Mouse (Mus musculus): Measurements from ENCODE around the gene Sstr2. TPM values are rescaled to one million over a fixed set of nuclear protein-coding genes. Genes with fewer than 3 reads are reported as not detected.

Gene Sstr2
- total and polyA plus RNA-seq, 2 experiments from 2014 or later: not detected

DNA sequence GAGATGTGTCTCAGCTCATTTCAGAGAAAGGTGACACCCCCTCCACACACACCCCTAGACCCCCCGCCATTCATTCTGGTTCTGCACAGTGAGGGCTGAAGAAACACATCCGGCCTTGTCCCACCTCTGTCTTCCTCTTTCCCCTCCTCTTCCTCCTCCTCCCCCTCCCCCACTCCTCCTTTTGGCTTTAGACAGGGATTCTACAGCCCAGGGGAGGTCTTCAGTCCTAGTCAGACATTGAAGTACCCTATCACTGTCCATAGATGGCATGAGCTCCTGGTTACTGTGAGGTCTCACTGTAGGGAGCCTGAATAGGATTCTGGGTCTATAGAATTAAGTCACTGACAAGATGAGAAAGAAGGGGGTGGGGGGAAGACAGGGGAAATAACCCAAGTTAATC is 1.9 kb downstream of the Sstr2 start:
- Histone ChIP-seq H3K4me1 (ENCODE audit: control insufficient read depth, insufficient read depth) (no peaks in the 10 kb centered on the region; the same call in 1 of the 2 replicates), H3K27me3 (ENCODE audit: control insufficient read depth, insufficient read depth, low read length) (peaks cover 39% of the 10 kb centered on the region), H3K9ac (replicated peaks; ENCODE audit: low read depth, low read length) (no peak overlapping the region), H3K4me2 (ENCODE audit: low read depth, low read length) (no peak overlapping the region), H3K4me3 (ENCODE audit: low read depth, low read length) (no peak overlapping the region), H3K9me3 (replicated peaks; ENCODE audit: control insufficient read depth, low read length) (no peaks in the 10 kb centered on the region), H3K27ac (ENCODE audit: low read depth) (no peak overlapping the region), H3K36me3 (replicated peaks; ENCODE audit: control insufficient read depth, insufficient read depth, low read length) (no peaks in the 10 kb centered on the region)
- DNase-seq (ENCODE audit: low spot score) (no peak), ATAC-seq (ENCODE audit: insufficient read depth, low read depth) (no peak)
- TF ChIP-seq CTCF (IDR thresholded peaks at IDR 0.05; ENCODE audit: low read depth) (no peak), EP300 (IDR thresholded peaks at IDR 0.05; ENCODE audit: low read depth) (no peak)
- 68% methylated on average over 2 of the region's 2 CpGs for WGBS

DNA sequence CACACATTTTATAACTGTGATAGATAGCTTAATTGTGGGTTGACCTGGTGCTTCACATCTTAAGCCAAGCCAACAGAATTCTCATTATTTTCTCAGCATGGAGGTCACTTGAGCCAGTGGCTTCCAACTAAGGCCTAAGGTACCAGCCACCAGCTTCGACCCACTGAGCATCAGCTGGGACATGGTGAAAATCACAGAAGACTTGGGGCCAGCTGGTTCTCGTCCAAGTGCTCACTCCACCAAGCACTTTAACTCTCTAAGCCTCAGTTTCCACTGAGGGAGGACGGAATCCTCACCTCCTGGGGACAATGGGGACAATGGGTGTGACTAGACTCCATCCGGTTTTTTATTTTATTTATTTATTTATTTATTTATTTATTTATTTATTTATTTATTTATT is 2.9 kb downstream of the Sstr2 start:
- Histone ChIP-seq H3K4me3 (ENCODE audit: low read depth, low read length) (no peak overlapping the region), H3K4me2 (ENCODE audit: low read depth, low read length) (no peak overlapping the region), H3K9me3 (replicated peaks; ENCODE audit: control insufficient read depth, low read length) (no peaks in the 10 kb centered on the region), H3K36me3 (replicated peaks; ENCODE audit: control insufficient read depth, insufficient read depth, low read length) (no peaks in the 10 kb centered on the region), H3K27me3 (ENCODE audit: control insufficient read depth, insufficient read depth, low read length) (peaks cover 38% of the 10 kb centered on the region), H3K9ac (replicated peaks; ENCODE audit: low read depth, low read length) (no peak overlapping the region), H3K27ac (ENCODE audit: low read depth) (no peak overlapping the region), H3K4me1 (ENCODE audit: control insufficient read depth, insufficient read depth) (no peaks in the 10 kb centered on the region; the same call in 1 of the 2 replicates)
- no peak for DNase-seq (ENCODE audit: low spot score)
- no peak for ATAC-seq (ENCODE audit: insufficient read depth, low read depth)
- WGBS: 85% methylated on average over 4 of the region's 4 CpGs
- no peak for TF ChIP-seq EP300 (IDR thresholded peaks at IDR 0.05; ENCODE audit: low read depth)
- TF ChIP-seq CTCF (IDR thresholded peaks at IDR 0.05; ENCODE audit: low read depth): no peak

DNA sequence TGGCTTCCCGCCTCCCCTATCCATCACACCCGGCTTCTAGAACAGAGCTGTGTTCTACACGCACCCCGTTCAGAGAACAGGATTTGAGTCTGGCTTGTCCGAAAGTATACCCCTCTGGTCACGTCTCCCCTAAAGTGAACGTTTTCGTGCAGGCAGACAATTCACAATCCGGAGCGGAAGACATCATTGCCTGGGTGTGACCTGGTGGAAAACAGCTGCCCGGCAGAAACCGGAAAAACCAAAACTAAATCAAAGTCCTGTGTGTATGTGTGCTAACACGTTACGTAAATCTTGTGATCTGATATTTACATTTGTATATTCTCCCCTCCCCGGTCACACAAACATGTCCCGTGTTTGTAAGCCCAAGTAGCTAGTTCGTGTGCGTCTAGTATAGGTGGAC is 6.3 kb downstream of the Sstr2 start:
- no peak overlapping the region for H3K9ac ChIP-seq (replicated peaks; ENCODE audit: low read depth, low read length)
- H3K4me2 ChIP-seq (ENCODE audit: low read depth, low read length): no peak overlapping the region
- ATAC-seq (ENCODE audit: insufficient read depth, low read depth): no peak
- H3K4me1 ChIP-seq (ENCODE audit: control insufficient read depth, insufficient read depth): no peaks in the 10 kb centered on the region
- 91% methylated on average over 18 of the region's 18 CpGs for WGBS
- H3K36me3 ChIP-seq (replicated peaks; ENCODE audit: control insufficient read depth, insufficient read depth, low read length): no peaks in the 10 kb centered on the region
- H3K27me3 ChIP-seq (ENCODE audit: control insufficient read depth, insufficient read depth, low read length): peaks cover 15% of the 10 kb centered on the region
- no peak overlapping the region for H3K27ac ChIP-seq (ENCODE audit: low read depth)
- H3K4me3 ChIP-seq (ENCODE audit: low read depth, low read length): no peak overlapping the region
- H3K9me3 ChIP-seq (replicated peaks; ENCODE audit: control insufficient read depth, low read length): no peaks in the 10 kb centered on the region
- TF ChIP-seq CTCF (IDR thresholded peaks at IDR 0.05; ENCODE audit: low read depth) (no peak), EP300 (IDR thresholded peaks at IDR 0.05; ENCODE audit: low read depth) (no peak)
- no peak for DNase-seq (ENCODE audit: low spot score)

DNA sequence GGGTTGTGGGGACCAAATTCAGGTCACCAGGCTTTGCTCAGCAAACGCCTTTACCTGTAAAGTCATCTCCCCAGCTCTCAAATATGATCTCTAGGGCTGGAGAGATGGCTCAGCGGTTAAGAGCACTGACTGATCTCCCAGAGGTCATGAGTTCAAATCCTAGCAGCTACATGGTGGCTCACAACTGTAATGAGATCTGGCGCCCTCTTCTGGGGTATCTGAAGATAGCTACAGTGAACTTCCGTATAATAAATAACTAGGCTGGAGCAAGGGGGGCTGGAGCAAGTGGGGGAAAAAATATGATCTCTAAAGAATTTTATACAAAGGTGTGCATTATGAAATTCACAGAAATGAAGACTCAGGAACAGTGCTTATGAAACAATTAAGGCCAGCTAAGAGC is 8.6 kb downstream of the Sstr2 start:
- DNase-seq (ENCODE audit: low spot score): no peak

DNA sequence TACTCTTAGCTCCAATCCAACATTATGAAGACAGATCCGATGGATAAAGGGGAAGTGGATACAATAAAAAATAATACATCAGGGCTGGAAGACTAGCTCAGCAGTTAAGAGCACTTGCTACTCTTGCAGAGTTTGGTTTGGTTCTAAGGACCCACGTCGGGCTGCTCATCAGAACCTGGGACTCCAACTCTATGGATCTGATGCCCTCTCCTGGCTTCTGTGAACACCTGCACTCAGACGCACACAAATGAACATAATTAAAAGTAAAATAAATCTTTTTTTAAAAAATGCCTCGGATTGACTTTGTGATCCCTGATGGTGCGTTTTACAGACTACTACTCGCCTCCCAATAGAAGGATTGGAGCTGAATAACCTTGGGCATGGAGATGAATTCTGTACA is 11.5 kb downstream of the Sstr2 start:
- Histone ChIP-seq H3K4me1 (ENCODE audit: control insufficient read depth, insufficient read depth) (no peaks in the 10 kb centered on the region), H3K27ac (ENCODE audit: low read depth) (no peak overlapping the region), H3K4me2 (ENCODE audit: low read depth, low read length) (no peak overlapping the region), H3K36me3 (replicated peaks; ENCODE audit: control insufficient read depth, insufficient read depth, low read length) (no peaks in the 10 kb centered on the region), H3K9ac (replicated peaks; ENCODE audit: low read depth, low read length) (no peak overlapping the region), H3K27me3 (ENCODE audit: control insufficient read depth, insufficient read depth, low read length) (no peaks in the 10 kb centered on the region), H3K9me3 (replicated peaks; ENCODE audit: control insufficient read depth, low read length) (no peaks in the 10 kb centered on the region), H3K4me3 (ENCODE audit: low read depth, low read length) (no peak overlapping the region)
- DNase-seq (ENCODE audit: low spot score) (no peak), ATAC-seq (ENCODE audit: insufficient read depth, low read depth) (no peak)
- WGBS: 55% methylated on average over 7 of the region's 7 CpGs
- TF ChIP-seq CTCF (IDR thresholded peaks at IDR 0.05; ENCODE audit: low read depth): peak; percentile 39
- TF ChIP-seq EP300 (IDR thresholded peaks at IDR 0.05; ENCODE audit: low read depth): no peak

More for the DNA sequence above, 8.6 kb downstream of the Sstr2 start:
- no peaks in the 10 kb centered on the region for H3K27me3 ChIP-seq (ENCODE audit: control insufficient read depth, insufficient read depth, low read length)
- no peaks in the 10 kb centered on the region for H3K36me3 ChIP-seq (replicated peaks; ENCODE audit: control insufficient read depth, insufficient read depth, low read length)
- ATAC-seq (ENCODE audit: insufficient read depth, low read depth): no peak
- WGBS: 48% methylated on average over 4 of the region's 4 CpGs
- H3K4me2 ChIP-seq (ENCODE audit: low read depth, low read length): no peak overlapping the region
- no peaks in the 10 kb centered on the region for H3K4me1 ChIP-seq (ENCODE audit: control insufficient read depth, insufficient read depth)
- no peak overlapping the region for H3K9ac ChIP-seq (replicated peaks; ENCODE audit: low read depth, low read length)
- peak; percentile 41 for TF ChIP-seq CTCF (IDR thresholded peaks at IDR 0.05; ENCODE audit: low read depth)
- no peak for TF ChIP-seq EP300 (IDR thresholded peaks at IDR 0.05; ENCODE audit: low read depth)
- H3K4me3 ChIP-seq (ENCODE audit: low read depth, low read length): no peak overlapping the region
- no peaks in the 10 kb centered on the region for H3K9me3 ChIP-seq (replicated peaks; ENCODE audit: control insufficient read depth, low read length)
- H3K27ac ChIP-seq (ENCODE audit: low read depth): no peak overlapping the region

DNA sequence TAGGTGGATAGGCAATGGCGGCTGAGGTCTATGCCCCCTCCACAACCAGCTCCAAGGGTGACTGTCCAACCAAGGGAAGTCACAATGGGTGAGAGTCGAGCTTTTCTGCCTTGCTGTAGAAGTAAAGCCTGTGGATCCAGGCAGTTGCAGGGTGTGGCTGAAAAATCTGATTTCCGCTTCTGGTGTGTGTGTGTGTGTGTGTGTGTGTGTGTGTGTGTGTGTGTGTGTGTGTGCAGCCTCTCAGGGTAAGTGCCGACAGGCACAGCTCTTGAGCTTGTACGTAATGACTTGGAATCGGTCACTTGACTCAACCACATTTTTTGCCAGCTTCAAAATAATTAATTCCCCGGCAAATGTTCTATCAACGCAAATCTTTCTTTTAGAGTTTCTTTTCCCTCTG is 12.2 kb downstream of the Sstr2 start:
- 71% methylated on average over 8 of the region's 8 CpGs for WGBS
- TF ChIP-seq CTCF (IDR thresholded peaks at IDR 0.05; ENCODE audit: low read depth) (no peak), EP300 (IDR thresholded peaks at IDR 0.05; ENCODE audit: low read depth) (no peak)
- H3K27ac ChIP-seq (ENCODE audit: low read depth): no peak overlapping the region
- ATAC-seq (ENCODE audit: insufficient read depth, low read depth): no peak
- H3K4me3 ChIP-seq (ENCODE audit: low read depth, low read length): no peak overlapping the region
- DNase-seq (ENCODE audit: low spot score): no peak
- H3K36me3 ChIP-seq (replicated peaks; ENCODE audit: control insufficient read depth, insufficient read depth, low read length): no peaks in the 10 kb centered on the region
- no peaks in the 10 kb centered on the region for H3K27me3 ChIP-seq (ENCODE audit: control insufficient read depth, insufficient read depth, low read length)
- no peak overlapping the region for H3K4me2 ChIP-seq (ENCODE audit: low read depth, low read length)
- H3K9ac ChIP-seq (replicated peaks; ENCODE audit: low read depth, low read length): no peak overlapping the region
- no peaks in the 10 kb centered on the region for H3K9me3 ChIP-seq (replicated peaks; ENCODE audit: control insufficient read depth, low read length)
- no peaks in the 10 kb centered on the region for H3K4me1 ChIP-seq (ENCODE audit: control insufficient read depth, insufficient read depth)
